Mouse (Mus musculus) limb, embryonic 11.5 days (tissue): ENCODE results near the gene Fgf8. TPM values are rescaled to one million over a fixed set of nuclear protein-coding genes. Genes with fewer than 3 reads are reported as not detected.

ENCODE experiments used
- ATAC-seq: fragments of 200-750 bp; cut with Nextera tagmentation; 2 replicates; pipeline ENCODE4 v1.8.0; 2017; ENCODE audit warnings: low read depth; ENCODE audit not compliant: insufficient number of reproducible peaks, low FRiP score, low TSS enrichment
- DNase-seq: peaks from one replicate; pipeline ENCODE4 v3.0.0-alpha.2; 2015; ENCODE audit warnings: low spot score
- H3K27ac ChIP-seq: fragments of 300-500 bp; sonication (generic); replicated peaks from 2 replicates; pipeline ENCODE4 v1.5.1; 2014; ENCODE audit warnings: low read depth, mild to moderate bottlenecking, low read length
- H3K27me3 ChIP-seq: fragments of 300-500 bp; sonication (generic); 2 replicates; pipeline ENCODE4 v1.6.1; 2014; ENCODE audit warnings: mild to moderate bottlenecking, low read length, mixed read lengths; ENCODE audit not compliant: control insufficient read depth, insufficient read depth
- H3K36me3 ChIP-seq: fragments of 300-500 bp; sonication (generic); 2 replicates; pipeline ENCODE4 v1.6.1; 2014; ENCODE audit warnings: mild to moderate bottlenecking, low read length, moderate library complexity, mixed read lengths; ENCODE audit not compliant: control insufficient read depth, insufficient read depth
- H3K4me1 ChIP-seq: fragments of 300-500 bp; sonication (generic); 2 replicates; pipeline ENCODE4 v1.6.1; 2014; ENCODE audit warnings: low read length, mixed read lengths; ENCODE audit not compliant: control insufficient read depth, insufficient read depth
- H3K4me2 ChIP-seq: fragments of 300-500 bp; sonication (generic); 2 replicates; pipeline ENCODE4 v1.6.1; 2014; ENCODE audit warnings: low read depth, mild to moderate bottlenecking, moderate library complexity; ENCODE audit not compliant: severe bottlenecking
- H3K4me3 ChIP-seq: fragments of 300-500 bp; sonication (generic); 2 replicates; pipeline ENCODE4 v1.5.1; 2014; ENCODE audit warnings: low read depth, low read length
- H3K9ac ChIP-seq: fragments of 300-500 bp; sonication (generic); 2 replicates; pipeline ENCODE4 v1.6.1; 2014; ENCODE audit warnings: mild to moderate bottlenecking, low read length
- H3K9me3 ChIP-seq: fragments of 300-500 bp; sonication (generic); 2 replicates; pipeline ENCODE4 v1.6.1; 2016; ENCODE audit warnings: low read length; ENCODE audit not compliant: control insufficient read depth
- WGBS: fragments of 180-500 bp; shearing (Covaris S2); extraction: QIAGEN DNeasy Blood & Tissue Kit; methylation state at CpG from one replicate; pipeline ENCODE4 v1.1.7; 2014; 5-methylcytosine and 5-hydroxymethylcytosine counted together
- polyA plus RNA-seq: library from polyadenylated mRNA; unstranded; fragments of >200 nt; fragmentation: Nextera tagmentation; extraction: Ambion mirVana; gene quantifications from 2 replicates; pipeline ENCODE4 v1.2.1, GENCODE M21; 2014

The Fgf8 gene
- 42.8 and 46.1 TPM in 2 replicates for polyA plus RNA-seq

- Histone ChIP-seq H3K9ac (peak within 1 kb of the TSS; percentile 34), H3K9me3 (no peaks in the 10 kb centered on the region), H3K4me3 (peak within 1 kb of the TSS; percentile 42), H3K27me3 (peaks cover 82% of the 10 kb centered on the region), H3K4me2 (peak within 1 kb of the TSS; percentile 88), H3K27ac (no peak within 1 kb of the TSS), H3K4me1 (peaks cover 20% of the 10 kb centered on the region), H3K36me3 (no peaks in the 10 kb centered on the region)
- DNase-seq, result peak; percentile 60
- WGBS, result under 1% methylated on average over 38 of the region's 68 CpGs
- ATAC-seq, result no peak
Measured at GRCm38 (mm10) chr19:45742218-45742983, at the start of gene Fgf8. Gene Fgf8 (minus strand): TSS chr19:45742915.

- ATAC-seq, result no peak
- H3K4me2 ChIP-seq, result no peak overlapping the region
- H3K27me3 ChIP-seq, result no peaks in the 10 kb centered on the region
- no peak overlapping the region for H3K4me3 ChIP-seq
- peaks cover 8% of the 10 kb centered on the region; the same call in 1 of the 2 replicates for H3K4me1 ChIP-seq
- H3K27ac ChIP-seq, result no peak overlapping the region
- no peak overlapping the region for H3K9ac ChIP-seq
- H3K9me3 ChIP-seq, result no peaks in the 10 kb centered on the region
- DNase-seq, result no peak
- H3K36me3 ChIP-seq, result no peaks in the 10 kb centered on the region
- 86% methylated on average over 6 of the region's 6 CpGs for WGBS
Measured at GRCm38 (mm10) chr19:45792404-45792803, 49.7 kb upstream of the Fgf8 start.

- WGBS, result 74% methylated on average over 12 of the region's 13 CpGs
- ATAC-seq, result no peak
- H3K4me1 ChIP-seq, result no peaks in the 10 kb centered on the region
Measured at GRCm38 (mm10) chr19:45789888-45790874, 47.5 kb upstream of the Fgf8 start.

GRCm38 (mm10) chr19:45789365-45789764, 46.6 kb upstream of the Fgf8 start:
- DNase-seq (no peak), ATAC-seq (no peak)
- Histone ChIP-seq H3K4me3 (no peak overlapping the region), H3K9ac (no peak overlapping the region), H3K27me3 (no peaks in the 10 kb centered on the region), H3K4me2 (no peak overlapping the region), H3K9me3 (no peaks in the 10 kb centered on the region), H3K36me3 (no peaks in the 10 kb centered on the region), H3K27ac (no peak overlapping the region), H3K4me1 (no peaks in the 10 kb centered on the region)
- WGBS, result 62% methylated on average over 7 of the region's 7 CpGs

More at GRCm38 (mm10) chr19:45789888-45790874, 47.5 kb upstream of the Fgf8 start:
- no peak for DNase-seq
- Histone ChIP-seq H3K9ac (no peak overlapping the region), H3K4me3 (no peak overlapping the region), H3K4me2 (no peak overlapping the region), H3K27ac (no peak overlapping the region), H3K27me3 (no peaks in the 10 kb centered on the region), H3K9me3 (no peaks in the 10 kb centered on the region), H3K36me3 (no peaks in the 10 kb centered on the region)

GRCm38 (mm10) chr19:45788337-45788736, 45.6 kb upstream of the Fgf8 start:
- H3K36me3 ChIP-seq, result no peaks in the 10 kb centered on the region
- WGBS, result 74% methylated on average over 4 of the region's 4 CpGs
- H3K4me3 ChIP-seq, result no peak overlapping the region
- no peak overlapping the region for H3K27ac ChIP-seq
- H3K4me1 ChIP-seq, result no peaks in the 10 kb centered on the region
- no peaks in the 10 kb centered on the region for H3K27me3 ChIP-seq
- ATAC-seq (no peak), DNase-seq (no peak)
- no peak overlapping the region for H3K4me2 ChIP-seq
- no peak overlapping the region for H3K9ac ChIP-seq
- no peaks in the 10 kb centered on the region for H3K9me3 ChIP-seq

- DNase-seq (no peak), ATAC-seq (no peak)
- WGBS, result 79% methylated on average over 3 of the region's 3 CpGs
- no peaks in the 10 kb centered on the region for H3K4me1 ChIP-seq
- H3K4me2 ChIP-seq, result no peak overlapping the region
- H3K36me3 ChIP-seq, result no peaks in the 10 kb centered on the region
- H3K4me3 ChIP-seq, result no peak overlapping the region
- H3K27me3 ChIP-seq, result no peaks in the 10 kb centered on the region
- no peak overlapping the region for H3K9ac ChIP-seq
- H3K27ac ChIP-seq, result no peak overlapping the region
- no peaks in the 10 kb centered on the region for H3K9me3 ChIP-seq
Measured at GRCm38 (mm10) chr19:45787450-45787849, 44.7 kb upstream of the Fgf8 start.

- Histone ChIP-seq H3K4me1 (peaks cover 4% of the 10 kb centered on the region; the same call in 1 of the 2 replicates), H3K4me2 (no peak overlapping the region), H3K4me3 (no peak overlapping the region), H3K27me3 (no peaks in the 10 kb centered on the region), H3K27ac (no peak overlapping the region), H3K36me3 (no peaks in the 10 kb centered on the region), H3K9ac (no peak overlapping the region), H3K9me3 (no peaks in the 10 kb centered on the region)
- WGBS, result 74% methylated on average over 3 of the region's 3 CpGs
- no peak for DNase-seq
- ATAC-seq, result no peak
Measured at GRCm38 (mm10) chr19:45785470-45785869, 42.8 kb upstream of the Fgf8 start.

- no peak for ATAC-seq
Measured at GRCm38 (mm10) chr19:45783933-45784576, 41.3 kb upstream of the Fgf8 start.

More at GRCm38 (mm10) chr19:45783933-45784576, 41.3 kb upstream of the Fgf8 start:
- H3K4me1 ChIP-seq, result peaks cover 4% of the 10 kb centered on the region; the same call in 1 of the 2 replicates
- H3K4me2 ChIP-seq, result peak overlapping the region; percentile 54
- H3K9me3 ChIP-seq, result no peaks in the 10 kb centered on the region
- no peak overlapping the region for H3K27ac ChIP-seq
- 37% methylated on average over 17 of the region's 17 CpGs for WGBS
- peaks cover 6% of the 10 kb centered on the region; the same call in 1 of the 2 replicates for H3K36me3 ChIP-seq
- peak overlapping the region; percentile 100 for H3K4me3 ChIP-seq
- peak overlapping the region; percentile 68 for H3K9ac ChIP-seq
- no peak for DNase-seq
- no peaks in the 10 kb centered on the region for H3K27me3 ChIP-seq
